ENCODE assay signal across 8 mouse cellular contexts in the genomic region with DNA sequence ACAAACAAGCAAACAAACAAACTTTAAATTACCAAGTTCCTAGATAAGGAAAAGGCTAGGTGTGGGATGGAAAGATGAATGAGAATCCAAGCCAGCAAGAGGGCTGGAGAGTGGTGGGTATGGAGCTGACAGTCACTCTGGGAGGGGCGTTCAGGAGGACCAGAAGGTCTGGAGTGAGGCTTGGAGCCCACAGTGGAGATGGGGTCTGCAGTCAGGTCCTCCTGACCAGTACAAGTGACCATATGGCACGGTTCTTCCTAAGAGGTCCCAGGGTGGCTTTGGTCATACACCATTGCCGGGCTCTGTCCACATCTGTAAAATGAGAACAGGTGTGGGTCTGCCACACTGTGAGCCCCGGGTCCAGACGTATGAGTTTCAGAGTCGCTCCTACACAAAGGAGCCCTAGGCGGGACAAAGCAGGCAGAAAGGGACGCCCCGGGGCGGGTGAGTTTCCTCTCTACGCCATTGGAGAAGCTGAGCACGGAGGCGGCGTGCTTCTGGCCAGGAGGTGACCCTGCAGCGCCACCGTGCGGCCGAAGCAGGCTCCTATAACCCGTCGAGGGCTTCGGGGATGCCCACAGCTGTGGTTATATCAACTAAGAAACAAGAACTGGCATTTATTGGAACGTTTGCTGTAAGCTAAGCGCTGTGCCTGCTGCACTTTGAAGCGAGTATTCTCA. TPM values are rescaled to one million over a fixed set of nuclear protein-coding genes. Genes with fewer than 3 reads are reported as not detected.
DNase-seq lines count a peak whose midpoint lies in the region; ATAC-seq and TF ChIP-seq lines count a peak whose summit lies in the region.

No protein-coding gene starts in this region.

- H3K4me1 ChIP-seq in bone marrow, adult 2 months (ENCODE audit: control insufficient read depth, insufficient read depth, low read length) = peaks cover 1% of the 10 kb centered on the region; the same call in 1 of the 2 replicates
- H3K4me1 ChIP-seq in embryonic facial prominence, embryonic 14.5 days (ENCODE audit: control insufficient read depth, insufficient read depth, low read length) = peaks cover 20% of the 10 kb centered on the region
- H3K4me1 ChIP-seq in limb, embryonic 12.5 days (replicated peaks) = peaks cover 27% of the 10 kb centered on the region
- H3K4me1 ChIP-seq in midbrain, embryonic 15.5 days = peaks cover 13% of the 10 kb centered on the region

- H3K9me3 ChIP-seq in embryonic facial prominence, embryonic 14.5 days (ENCODE audit: control insufficient read depth, low read length) = no peaks in the 10 kb centered on the region
- no peaks in the 10 kb centered on the region for H3K9me3 ChIP-seq in limb, embryonic 12.5 days
- no peaks in the 10 kb centered on the region for H3K9me3 ChIP-seq in midbrain, embryonic 15.5 days

- peak overlapping the region; percentile 33 for H3K4me3 ChIP-seq in bone marrow, adult 2 months (replicated peaks; ENCODE audit: control insufficient read depth, low read depth, low read length)
- H3K4me3 ChIP-seq in embryonic facial prominence, embryonic 14.5 days (ENCODE audit: low read depth, low read length) = peak overlapping the region; percentile 38
- peak overlapping the region; percentile 31 for H3K4me3 ChIP-seq in limb, embryonic 12.5 days (replicated peaks)
- H3K4me3 ChIP-seq in midbrain, embryonic 15.5 days = peak overlapping the region; percentile 37

- ATAC-seq in embryonic facial prominence, embryonic 14.5 days (ENCODE audit: low read depth) = peak; percentile 94
- peak; percentile 84 for ATAC-seq in limb, embryonic 12.5 days (ENCODE audit: insufficient number of reproducible peaks, insufficient read depth, low FRiP score, low TSS enrichment, low read depth)
- ATAC-seq in midbrain, embryonic 15.5 days (replicated peaks) = peak; percentile 96

- peak; percentile 93 for TF ChIP-seq CTCF in bone marrow, adult 2 months (IDR thresholded peaks at IDR 0.05; ENCODE audit: control insufficient read depth, insufficient read depth, low read length)

- DNase-seq in A20 (ENCODE audit: low read depth, low spot score) = peak; percentile 92
- DNase-seq in embryonic facial prominence, embryonic 14.5 days (ENCODE audit: low spot score) = peak; percentile 96
- peak; percentile 92 for DNase-seq in heart, adult 8-10 months (ENCODE audit: low spot score)
- DNase-seq in kidney, adult 8-10 months = peak; percentile 78 to 93
- peak; percentile 83 to 97 for DNase-seq in spleen, adult 18-20 months

- WGBS in bone marrow, adult 2 months = under 1% methylated on average over 24 of the region's 24 CpGs
- WGBS in embryonic facial prominence, embryonic 14.5 days = under 1% methylated on average over 24 of the region's 24 CpGs
- 2% methylated on average over 24 of the region's 24 CpGs for WGBS in limb, embryonic 12.5 days
- 2% methylated on average over 24 of the region's 24 CpGs for WGBS in midbrain, embryonic 15.5 days

- peak overlapping the region; percentile 69 for H3K4me2 ChIP-seq in embryonic facial prominence, embryonic 14.5 days (ENCODE audit: low read depth, low read length)
- peak overlapping the region; percentile 59 for H3K4me2 ChIP-seq in limb, embryonic 12.5 days
- H3K4me2 ChIP-seq in midbrain, embryonic 15.5 days = peak overlapping the region; percentile 74

- H3K9ac ChIP-seq in embryonic facial prominence, embryonic 14.5 days (ENCODE audit: low read depth, low read length) = peak overlapping the region; percentile 65
- peak overlapping the region; percentile 48 for H3K9ac ChIP-seq in limb, embryonic 12.5 days (replicated peaks)
- peak overlapping the region; percentile 46; the same call in 1 of the 2 replicates for H3K9ac ChIP-seq in midbrain, embryonic 15.5 days

- peak overlapping the region; percentile 22; the same call in 1 of the 2 replicates for H3K27ac ChIP-seq in bone marrow, adult 2 months (ENCODE audit: control insufficient read depth, insufficient read depth, low read depth, low read length, poor library complexity)
- peak overlapping the region; percentile 48; the same call in 1 of the 2 replicates for H3K27ac ChIP-seq in embryonic facial prominence, embryonic 14.5 days (replicated peaks; ENCODE audit: low read depth, low read length)
- peak overlapping the region; percentile 57 for H3K27ac ChIP-seq in limb, embryonic 12.5 days
- H3K27ac ChIP-seq in midbrain, embryonic 15.5 days = no peak overlapping the region

- H3K27me3 ChIP-seq in embryonic facial prominence, embryonic 14.5 days (replicated peaks; ENCODE audit: control insufficient read depth, insufficient read depth, low read length) = no peaks in the 10 kb centered on the region
- no peaks in the 10 kb centered on the region for H3K27me3 ChIP-seq in limb, embryonic 12.5 days
- H3K27me3 ChIP-seq in midbrain, embryonic 15.5 days (replicated peaks) = 0 out of 2 replicates have a peak, but pooled peaks cover 7% of the 10 kb centered on the region

- TF ChIP-seq POLR2A in bone marrow, adult 2 months (IDR thresholded peaks at IDR 0.05; ENCODE audit: borderline replicate concordance, control insufficient read depth, low read depth, low read length) = no peak

- no peaks in the 10 kb centered on the region for H3K36me3 ChIP-seq in embryonic facial prominence, embryonic 14.5 days (ENCODE audit: control insufficient read depth, insufficient read depth, low read length)
- H3K36me3 ChIP-seq in limb, embryonic 12.5 days = no peaks in the 10 kb centered on the region
- H3K36me3 ChIP-seq in midbrain, embryonic 15.5 days (replicated peaks) = no peaks in the 10 kb centered on the region

RNA-seq across cellular contexts. Expression of a gene that starts 1.1 kb away (rescaled TPM):
- not detected in 2 replicates for polyA plus RNA-seq in bone marrow, adult 2 months (2011; ENCODE audit: insufficient read depth, insufficient read length, low replicate concordance, missing spikeins)
- not detected in 2 replicates for polyA plus RNA-seq in embryonic facial prominence, embryonic 14.5 days (2014; fragmentation: Nextera tagmentation; extraction: Ambion mirVana)
- not detected for total RNA-seq in heart, adult 8-10 months (2022)
- polyA plus RNA-seq in limb, embryonic 12.5 days (2016; fragmentation: Nextera tagmentation; extraction: Ambion mirVana) = not detected in 2 replicates
- not detected in 2 replicates for polyA plus RNA-seq in midbrain, embryonic 15.5 days (2015; fragmentation: Nextera tagmentation; extraction: Ambion mirVana)

RNA-seq across cellular contexts. Expression of a gene that starts 22.1 kb away (rescaled TPM):
- polyA plus RNA-seq in bone marrow, adult 2 months (2011; ENCODE audit: insufficient read depth, insufficient read length, low replicate concordance, missing spikeins) = 114 and 168 TPM in 2 replicates
- polyA plus RNA-seq in embryonic facial prominence, embryonic 14.5 days (2014; fragmentation: Nextera tagmentation; extraction: Ambion mirVana) = 254 and 258 TPM in 2 replicates
- 10 to 100 TPM; 67.0 to 78.6 (median 70.5) TPM for total RNA-seq in heart, adult 8-10 months (2022)
- 241 and 247 TPM in 2 replicates for polyA plus RNA-seq in limb, embryonic 12.5 days (2016; fragmentation: Nextera tagmentation; extraction: Ambion mirVana)
- polyA plus RNA-seq in midbrain, embryonic 15.5 days (2015; fragmentation: Nextera tagmentation; extraction: Ambion mirVana) = 331 and 334 TPM in 2 replicates

RNA-seq across cellular contexts. Expression of a gene that starts 25.0 kb away (rescaled TPM):
- polyA plus RNA-seq in bone marrow, adult 2 months (2011; ENCODE audit: insufficient read depth, insufficient read length, low replicate concordance, missing spikeins) = 20.8 and 49.7 TPM in 2 replicates
- 121 and 129 TPM in 2 replicates for polyA plus RNA-seq in embryonic facial prominence, embryonic 14.5 days (2014; fragmentation: Nextera tagmentation; extraction: Ambion mirVana)
- 1 to 10 TPM; 2.3 to 5.2 (median 2.8) TPM for total RNA-seq in heart, adult 8-10 months (2022)
- polyA plus RNA-seq in limb, embryonic 12.5 days (2016; fragmentation: Nextera tagmentation; extraction: Ambion mirVana) = 86.2 and 89.9 TPM in 2 replicates
- 28.6 and 29.2 TPM in 2 replicates for polyA plus RNA-seq in midbrain, embryonic 15.5 days (2015; fragmentation: Nextera tagmentation; extraction: Ambion mirVana)
